Mouse (Mus musculus) forebrain, embryonic 13.5 days (tissue): ENCODE measurements around the gene Vmn2r20. TPM values are rescaled to one million over a fixed set of nuclear protein-coding genes. Genes with fewer than 3 reads are reported as not detected.
"Not testable (repeated sequence)": the region's sequence is repeated elsewhere in the genome, so short reads cannot be mapped to it uniquely, and the experiment has no call there.

Experiments used
- ATAC-seq: fragments of 200-750 bp; cut with Nextera tagmentation; 2 replicates; pipeline ENCODE4 v1.8.0; 2017
- H3K27ac ChIP-seq: fragments of 300-500 bp; sonication (generic); 2 replicates; pipeline ENCODE4 v1.5.1; 2015; ENCODE audit warnings: inconsistent platforms, mild to moderate bottlenecking, moderate library complexity
- H3K27me3 ChIP-seq: fragments of 300-500 bp; sonication (generic); 2 replicates; pipeline ENCODE4 v1.6.1; 2015; ENCODE audit warnings: mild to moderate bottlenecking, inconsistent platforms
- H3K36me3 ChIP-seq: fragments of 300-500 bp; sonication (generic); 2 replicates; pipeline ENCODE4 v1.6.1; 2015; ENCODE audit warnings: mild to moderate bottlenecking, inconsistent platforms; ENCODE audit not compliant: poor library complexity, severe bottlenecking
- H3K4me1 ChIP-seq: fragments of 300-500 bp; sonication (generic); 2 replicates; pipeline ENCODE4 v1.6.1; 2015; ENCODE audit warnings: inconsistent platforms
- H3K4me2 ChIP-seq: fragments of 300-500 bp; sonication (generic); 2 replicates; pipeline ENCODE4 v1.6.1; 2015; ENCODE audit warnings: inconsistent platforms, mild to moderate bottlenecking, moderate library complexity
- H3K4me3 ChIP-seq: fragments of 300-500 bp; sonication (generic); 2 replicates; pipeline ENCODE4 v1.5.1; 2015; ENCODE audit warnings: mild to moderate bottlenecking, inconsistent platforms
- H3K9ac ChIP-seq: fragments of 300-500 bp; sonication (generic); 2 replicates; pipeline ENCODE4 v1.6.1; 2015; ENCODE audit warnings: mild to moderate bottlenecking, inconsistent platforms
- H3K9me3 ChIP-seq: fragments of 300-500 bp; sonication (generic); replicated peaks from 2 replicates; pipeline ENCODE4 v1.6.1; 2016; ENCODE audit warnings: inconsistent platforms
- WGBS: fragments of 180-500 bp; shearing (Covaris S2); methylation state at CpG from one replicate; pipeline ENCODE4 v1.1.7; 2015; 5-methylcytosine and 5-hydroxymethylcytosine counted together
- polyA plus RNA-seq: library from polyadenylated mRNA; unstranded; fragments of >200 nt; fragmentation: Nextera tagmentation; extraction: Ambion mirVana; gene quantifications from 2 replicates; pipeline ENCODE4 v1.2.1, GENCODE M21; 2015

Gene Vmn2r20
- not detected in 2 replicates for polyA plus RNA-seq

- H3K4me1 ChIP-seq, H3K27ac ChIP-seq, H3K4me2 ChIP-seq, H3K27me3 ChIP-seq, H3K9me3 ChIP-seq, H3K9ac ChIP-seq, H3K36me3 ChIP-seq, H3K4me3 ChIP-seq, ATAC-seq: not testable (repeated sequence)
- WGBS, result no CpG with 5 or more reads among the region's 4 CpGs
Observed at GRCm38 (mm10) chr6:123418016-123418415, at the start of gene Vmn2r20. Gene Vmn2r20, minus strand, starts transcription at chr6:123418116.

GRCm38 (mm10) chr6:123424413-123424812 lies 6.5 kb upstream of the Vmn2r20 start:
- not testable (repeated sequence) for H3K9ac ChIP-seq, H3K4me3 ChIP-seq, H3K36me3 ChIP-seq, H3K9me3 ChIP-seq, H3K27me3 ChIP-seq, H3K27ac ChIP-seq, H3K4me1 ChIP-seq, H3K4me2 ChIP-seq, ATAC-seq
- WGBS, result no CpG with 5 or more reads among the region's 1 CpGs

- not testable (repeated sequence) for H3K27me3 ChIP-seq, H3K4me1 ChIP-seq, H3K4me3 ChIP-seq, H3K9ac ChIP-seq, ATAC-seq, H3K36me3 ChIP-seq, H3K27ac ChIP-seq, H3K4me2 ChIP-seq, H3K9me3 ChIP-seq
- WGBS, result no CpG with 5 or more reads among the region's 8 CpGs
Observed at GRCm38 (mm10) chr6:123406918-123407665, 10.8 kb downstream of the Vmn2r20 start.

- H3K36me3 ChIP-seq, ATAC-seq, H3K4me3 ChIP-seq, H3K9me3 ChIP-seq, H3K4me1 ChIP-seq, H3K27ac ChIP-seq, H3K4me2 ChIP-seq, H3K27me3 ChIP-seq, H3K9ac ChIP-seq: not testable (repeated sequence)
Observed at GRCm38 (mm10) chr6:123388824-123389223, 29.1 kb downstream of the Vmn2r20 start.

GRCm38 (mm10) chr6:123346141-123346540 lies 71.8 kb downstream of the Vmn2r20 start:
- no peak overlapping the region for H3K9ac ChIP-seq
- no peaks in the 10 kb centered on the region for H3K9me3 ChIP-seq
- no peaks in the 10 kb centered on the region for H3K4me1 ChIP-seq
- no peak overlapping the region for H3K27ac ChIP-seq
- no peaks in the 10 kb centered on the region for H3K36me3 ChIP-seq
- WGBS, result 85% methylated on average over 1 of the region's 1 CpGs
- ATAC-seq, result no peak
- H3K4me2 ChIP-seq, result no peak overlapping the region
- H3K4me3 ChIP-seq, result no peak overlapping the region
- no peaks in the 10 kb centered on the region for H3K27me3 ChIP-seq

GRCm38 (mm10) chr6:123340093-123340492 lies 77.8 kb downstream of the Vmn2r20 start:
- Histone ChIP-seq H3K27ac (no peak overlapping the region), H3K4me2 (no peak overlapping the region), H3K36me3 (no peaks in the 10 kb centered on the region), H3K9me3 (no peaks in the 10 kb centered on the region), H3K4me1 (no peaks in the 10 kb centered on the region), H3K9ac (no peak overlapping the region), H3K4me3 (no peak overlapping the region), H3K27me3 (no peaks in the 10 kb centered on the region)
- ATAC-seq, result no peak

GRCm38 (mm10) chr6:123332503-123332902 lies 85.4 kb downstream of the Vmn2r20 start:
- no peaks in the 10 kb centered on the region for H3K36me3 ChIP-seq
- no peak overlapping the region for H3K4me3 ChIP-seq
- ATAC-seq, result no peak
- no peak overlapping the region for H3K9ac ChIP-seq
- 27% methylated on average over 2 of the region's 2 CpGs for WGBS
- H3K27ac ChIP-seq, result no peak overlapping the region
- no peaks in the 10 kb centered on the region for H3K27me3 ChIP-seq
- no peak overlapping the region for H3K4me2 ChIP-seq
- H3K9me3 ChIP-seq, result no peaks in the 10 kb centered on the region
- H3K4me1 ChIP-seq, result no peaks in the 10 kb centered on the region

Other genes starting within 250 kb of the Vmn2r20 start
- gene Clec4b2, start 245.2 kb downstream of the Vmn2r20 start, polyA plus RNA-seq, result not detected in 2 replicates
- 0.22 and 0.53 TPM in 2 replicates for gene Clec4n, start 188.3 kb downstream of the Vmn2r20 start, polyA plus RNA-seq
- gene Clec4d, start 156.0 kb downstream of the Vmn2r20 start, polyA plus RNA-seq, result not detected in 2 replicates
- gene Clec4e, start 128.2 kb downstream of the Vmn2r20 start, polyA plus RNA-seq, result not detected in 2 replicates
- gene Vmn2r19, start 109.8 kb downstream of the Vmn2r20 start, polyA plus RNA-seq, result not detected in 2 replicates
- not detected in 2 replicates for gene Vmn2r21, start 115.3 kb upstream of the Vmn2r20 start, polyA plus RNA-seq
- gene Vmn2r22, start 232.6 kb upstream of the Vmn2r20 start, polyA plus RNA-seq, result not detected in 2 replicates